Mouse (Mus musculus) gastrocnemius, postnatal 10 days (tissue): ENCODE results near the gene Ano10. TPM values are rescaled to one million over a fixed set of nuclear protein-coding genes. Genes with fewer than 3 reads are reported as not detected.
"Not testable (repeated sequence)": the region's sequence is repeated elsewhere in the genome, so short reads cannot be mapped to it uniquely, and the experiment has no call there.

Source experiments
- DNase-seq: peaks from one replicate; pipeline ENCODE4 v3.0.0; 2021; ENCODE audit warnings: mixed read lengths
- total RNA-seq, 2 experiments: library from RNA; stranded (reverse); gene quantifications; 2 replicates each; pipeline ENCODE4 v1.2.3; 2021

Gene Ano10
- total RNA-seq, 2 experiments from 2014 or later: 47.5 to 48.6 TPM

GRCm38 (mm10) chr9:122197021-122197420, 97.2 kb downstream of the Ano10 start:
- no peak for DNase-seq

- DNase-seq: no peak
Observed at GRCm38 (mm10) chr9:122195042-122195682, 99.1 kb downstream of the Ano10 start.

DNA sequence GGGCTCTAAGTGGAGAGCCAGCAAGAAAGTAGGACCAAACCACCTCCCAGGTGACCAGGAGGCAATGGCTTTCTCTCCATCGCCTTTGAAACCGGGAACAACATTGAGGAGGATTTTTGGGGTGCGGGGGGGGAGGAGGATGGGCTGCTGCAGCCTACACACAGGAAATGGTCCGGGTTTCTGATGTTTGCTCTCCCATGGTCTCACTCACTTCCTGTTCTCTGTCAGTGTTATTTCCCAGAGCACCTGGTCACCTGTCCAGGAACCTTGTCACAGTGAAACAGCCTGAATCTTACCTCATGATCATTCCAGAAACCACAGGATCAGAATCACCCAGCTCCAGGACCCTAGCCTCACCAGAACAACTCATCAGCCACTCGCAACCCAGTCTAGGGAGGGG, 100.4 kb downstream of the Ano10 start:
- no peak for DNase-seq

- DNase-seq: no peak
Observed at GRCm38 (mm10) chr9:122193361-122193760, 100.9 kb downstream of the Ano10 start.

- no peak for DNase-seq
Observed at GRCm38 (mm10) chr9:122188724-122189123, 105.5 kb downstream of the Ano10 start.

GRCm38 (mm10) chr9:122187451-122187921, 106.7 kb downstream of the Ano10 start:
- DNase-seq: no peak

GRCm38 (mm10) chr9:122186643-122187226, 107.5 kb downstream of the Ano10 start:
- DNase-seq: no peak

DNA sequence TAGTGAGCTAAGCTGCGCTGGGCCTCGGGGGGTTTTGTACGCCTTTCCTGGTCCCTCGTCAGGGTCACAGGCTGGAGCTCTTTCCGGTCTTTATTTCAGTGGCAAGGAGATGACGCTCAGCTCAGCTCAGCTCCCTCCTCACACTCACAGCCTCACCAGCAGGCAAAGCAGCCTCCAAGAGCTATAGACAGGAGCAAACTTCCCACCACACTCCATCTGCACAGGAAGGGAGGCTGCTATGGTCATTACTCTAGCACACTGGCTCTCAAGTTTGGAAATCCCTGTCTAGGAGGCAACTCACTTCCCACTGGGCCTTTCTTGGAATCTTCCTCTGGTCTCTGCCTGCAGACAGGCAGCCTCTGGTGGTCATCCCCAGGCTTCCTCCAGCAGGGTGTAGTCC, 108.3 kb downstream of the Ano10 start:
- DNase-seq: no peak

- peak; percentile 80 for DNase-seq
Observed at GRCm38 (mm10) chr9:122185061-122185460, 109.2 kb downstream of the Ano10 start.

- no peak for DNase-seq
Observed at GRCm38 (mm10) chr9:122184329-122184728, 109.9 kb downstream of the Ano10 start.

DNA sequence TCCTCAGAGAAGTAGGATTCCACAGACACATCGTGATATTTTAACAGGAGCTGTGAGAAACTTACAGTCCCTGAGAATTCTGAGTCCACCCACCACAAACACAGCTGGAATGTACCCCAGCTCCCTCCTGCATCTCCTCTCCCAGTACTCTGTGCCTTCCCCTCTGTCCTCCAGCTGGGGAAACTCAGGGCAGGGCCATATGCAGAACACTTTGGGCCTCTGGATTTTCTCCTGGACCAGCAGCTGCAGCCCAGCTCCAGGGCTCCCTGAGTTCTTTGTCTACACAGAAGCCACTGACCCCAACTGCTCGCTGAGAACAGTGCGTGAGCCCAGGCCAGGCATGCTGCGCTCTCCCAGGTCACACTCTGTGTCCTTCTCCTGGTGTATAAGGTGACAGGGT, 111.1 kb downstream of the Ano10 start:
- DNase-seq: no peak

- DNase-seq: no peak
Observed at GRCm38 (mm10) chr9:122180105-122180504, 114.1 kb downstream of the Ano10 start.

- DNase-seq: no peak
Observed at GRCm38 (mm10) chr9:122178427-122178826, 115.8 kb downstream of the Ano10 start.

- no peak for DNase-seq
Observed at GRCm38 (mm10) chr9:122177256-122178220, 116.7 kb downstream of the Ano10 start.

GRCm38 (mm10) chr9:122174723-122175122, 119.5 kb downstream of the Ano10 start:
- DNase-seq: no peak

DNA sequence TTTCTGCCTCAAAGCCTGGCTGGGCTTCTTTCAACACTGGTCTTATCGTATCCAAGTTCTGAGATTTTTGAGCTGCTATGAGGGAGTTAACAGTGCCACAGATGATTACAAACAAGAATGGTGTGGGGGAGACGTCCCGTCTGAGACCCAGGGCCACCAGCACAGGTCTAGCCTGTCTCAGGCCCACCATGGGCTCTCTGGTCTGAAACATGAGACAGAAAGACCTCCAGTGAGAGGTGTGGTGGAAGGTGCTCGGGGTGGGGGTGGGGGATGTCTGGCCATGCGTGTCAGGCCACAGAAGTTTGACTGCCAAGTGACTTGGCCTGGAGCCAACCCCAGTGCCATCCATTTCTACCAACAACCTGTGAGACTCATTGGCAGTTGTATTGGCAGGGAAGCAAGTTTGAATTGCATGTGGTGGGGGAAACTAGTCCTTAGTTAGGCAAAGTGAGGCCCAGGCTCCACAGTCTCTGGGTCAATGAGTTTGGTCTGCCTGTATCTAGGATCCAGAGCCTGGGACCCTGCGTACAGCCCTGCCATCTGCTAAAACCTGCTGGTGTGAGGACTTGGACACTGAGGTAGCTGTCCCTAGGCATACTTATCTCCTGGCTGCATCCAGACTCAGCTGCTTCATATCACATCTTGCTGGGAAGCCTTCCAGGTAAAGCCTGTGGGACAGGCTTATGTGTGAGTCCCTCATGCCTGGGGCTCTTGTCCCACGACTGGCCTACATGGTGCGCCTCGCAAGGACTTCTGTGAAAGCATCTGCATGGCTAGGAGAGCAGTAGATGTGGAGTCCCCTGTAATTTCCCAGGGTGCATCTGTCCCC, 120.6 kb downstream of the Ano10 start:
- no peak for DNase-seq

DNA sequence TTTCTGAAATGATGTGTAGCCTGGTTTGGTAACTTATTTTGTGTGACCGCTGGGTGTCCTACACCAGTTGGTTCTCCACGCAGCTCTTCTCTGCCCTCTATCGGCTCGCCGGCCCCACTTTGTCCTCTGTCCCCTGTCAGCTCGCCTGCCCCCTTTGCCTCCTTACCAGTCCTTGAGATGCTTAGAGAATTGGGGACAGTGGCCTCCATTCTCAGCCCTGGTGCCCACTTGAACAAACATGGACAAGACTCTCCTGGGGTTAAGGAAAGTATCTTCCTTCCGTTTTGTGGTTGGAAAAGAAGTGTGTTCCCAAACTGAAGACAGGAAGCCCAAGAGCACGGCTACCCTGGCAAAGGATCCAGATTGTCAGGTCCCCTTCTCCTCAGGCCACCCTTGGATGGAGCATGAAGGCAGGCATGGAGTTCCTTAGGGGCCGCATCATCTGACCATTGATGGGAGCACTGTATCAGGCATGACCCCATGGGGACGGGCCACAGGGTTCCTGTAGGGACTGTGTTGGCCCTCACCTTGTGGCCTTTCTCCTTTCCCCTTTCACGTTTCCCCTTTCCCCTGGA, 121.5 kb downstream of the Ano10 start:
- no peak for DNase-seq

DNA sequence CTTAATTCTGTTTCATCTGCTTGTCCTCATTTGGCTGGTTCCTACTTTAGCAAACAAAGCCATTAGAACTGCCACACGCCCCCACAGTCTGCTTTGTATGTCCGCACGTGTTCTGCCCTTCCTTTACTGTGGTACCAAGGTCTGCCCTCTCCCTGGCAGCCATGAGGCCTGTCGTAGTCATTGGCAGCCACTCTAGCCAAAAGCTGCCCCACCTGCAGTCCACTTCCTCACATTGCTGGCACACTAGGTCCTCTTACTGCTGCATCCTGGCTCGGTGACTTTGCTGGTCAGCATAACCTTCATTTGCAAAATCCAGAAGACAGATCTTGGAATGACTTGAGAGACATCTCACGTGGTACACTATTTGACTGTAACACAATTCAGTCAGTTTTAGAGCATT, 124.3 kb downstream of the Ano10 start:
- no peak for DNase-seq

DNA sequence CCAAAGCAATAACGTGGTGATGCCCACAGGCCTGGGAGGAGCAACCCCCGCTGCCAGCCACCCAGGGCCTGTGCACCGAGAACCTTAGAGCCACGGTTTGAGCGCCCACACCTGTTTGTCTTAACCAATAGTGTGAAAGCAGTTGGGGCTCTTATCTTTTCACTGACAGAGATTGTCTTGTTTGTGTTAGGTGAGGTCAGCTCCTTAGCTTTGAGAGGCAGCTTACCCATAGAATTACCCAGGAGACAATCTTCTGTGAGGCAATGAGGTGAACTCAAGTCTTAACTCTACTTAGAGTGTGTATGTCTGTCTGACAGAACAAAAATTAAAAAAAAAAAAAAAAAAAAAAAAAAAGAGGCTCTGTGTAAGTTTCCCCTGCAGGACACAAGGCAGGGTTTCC, 126.5 kb downstream of the Ano10 start:
- DNase-seq: not testable (repeated sequence)

DNA sequence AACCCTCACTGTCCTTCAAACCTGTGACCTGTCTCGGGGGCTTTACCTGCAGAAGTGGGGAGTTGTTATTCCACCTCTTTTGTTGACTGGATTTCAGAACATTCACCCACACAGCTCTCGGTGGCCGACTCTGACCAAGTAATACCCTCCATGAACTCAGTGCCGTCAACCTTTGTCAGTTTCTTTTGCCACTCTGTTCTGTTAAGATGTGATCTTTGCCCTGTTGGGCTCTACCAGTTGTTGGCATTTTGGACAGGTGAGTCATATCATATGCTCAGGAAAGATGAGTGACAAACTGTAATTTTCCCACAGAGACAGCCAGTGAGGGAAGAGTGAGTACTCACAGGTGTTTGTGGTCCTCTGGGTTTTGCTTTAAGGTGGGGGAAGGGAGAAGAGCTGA, 129.7 kb downstream of the Ano10 start:
- DNase-seq: no peak

DNA sequence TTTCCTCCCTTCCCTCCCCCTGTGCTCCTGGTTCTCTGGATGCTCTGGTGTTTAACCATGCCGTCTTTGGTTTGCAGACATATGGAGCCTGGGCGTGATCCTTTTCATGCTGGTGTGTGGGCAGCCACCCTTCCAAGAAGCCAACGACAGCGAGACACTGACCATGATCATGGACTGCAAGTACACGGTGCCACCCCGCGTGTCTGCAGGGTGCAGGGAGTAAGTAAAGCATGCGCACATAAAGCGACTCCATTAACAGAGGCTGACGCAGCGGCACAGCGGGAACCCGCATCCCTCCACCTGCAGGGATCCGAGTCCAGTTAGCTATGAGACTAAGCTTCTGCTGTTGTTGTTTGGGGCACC, 137.2 kb downstream of the Ano10 start:
- DNase-seq: no peak
